Mouse (Mus musculus): ENCODE data around the gene Trpm6. TPM values are rescaled to one million over a fixed set of nuclear protein-coding genes. Genes with fewer than 3 reads are reported as not detected.

Trpm6 gene
- total RNA-seq, 1 experiment, result 0.80 TPM

DNA sequence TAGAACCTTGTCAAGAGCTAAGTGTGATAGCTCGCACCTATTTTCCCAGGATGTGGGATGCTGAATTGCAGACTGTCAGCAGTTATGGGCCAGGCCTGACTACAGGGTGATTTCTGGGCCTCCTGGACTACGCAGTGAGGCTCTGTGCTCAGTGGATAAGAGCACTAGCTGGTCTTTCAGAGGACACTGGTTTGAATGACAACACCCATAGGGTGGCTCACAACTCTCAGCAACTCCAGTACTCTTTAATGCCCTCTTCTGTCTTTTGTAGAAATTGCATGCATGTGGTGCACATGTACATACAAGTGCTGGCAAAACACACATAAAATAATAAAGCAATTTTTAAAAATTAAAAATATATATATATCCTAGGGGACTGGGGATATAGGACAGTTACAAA, 24.6 kb upstream of the Trpm6 start:
- Histone ChIP-seq H3K27ac (ENCODE audit: insufficient read depth, low read depth, low read length, poor library complexity, severe bottlenecking) (no peak overlapping the region), H3K36me3 (ENCODE audit: control insufficient read depth, insufficient read depth, low read length, poor library complexity, severe bottlenecking) (no peaks in the 10 kb centered on the region), H3K4me3 (ENCODE audit: insufficient read depth in 1 of 2, low read depth in 1 of 2, low read length in 2 of 2, poor library complexity in 1 of 2, severe bottlenecking in 1 of 2) (no peak overlapping the region), H3K4me1 (ENCODE audit: control insufficient read depth in 2 of 2, insufficient read depth in 2 of 2, low read length in 2 of 2, poor library complexity in 1 of 2) (no peaks in the 10 kb centered on the region), H3K9me3 (ENCODE audit: control insufficient read depth, insufficient read depth, low read depth, low read length) (no peaks in the 10 kb centered on the region), H3K9ac (ENCODE audit: insufficient read depth, low read depth, low read length, poor library complexity, severe bottlenecking) (no peak overlapping the region)
- TF ChIP-seq ZNF384 (IDR thresholded peaks at IDR 0.05; ENCODE audit: low read depth, low read length) (no peak), CHD2 (IDR thresholded peaks at IDR 0.05; ENCODE audit: low read depth, low read length) (no peak), ZC3H11A (IDR thresholded peaks at IDR 0.05; ENCODE audit: borderline replicate concordance, low read depth, low read length) (no peak), MAFK (IDR thresholded peaks at IDR 0.05; ENCODE audit: insufficient read depth, low read depth, low read length) (no peak), HCFC1 (IDR thresholded peaks at IDR 0.05; ENCODE audit: borderline replicate concordance, insufficient read depth, low read length) (no peak)
- no peak for DNase-seq (ENCODE audit: low read depth, low spot score)
- in situ Hi-C loops (cut with MboI; ENCODE audit: low sequenced_read_pairs in 2 of 2, unreplicated experiment in 2 of 2), result no loop called here

DNA sequence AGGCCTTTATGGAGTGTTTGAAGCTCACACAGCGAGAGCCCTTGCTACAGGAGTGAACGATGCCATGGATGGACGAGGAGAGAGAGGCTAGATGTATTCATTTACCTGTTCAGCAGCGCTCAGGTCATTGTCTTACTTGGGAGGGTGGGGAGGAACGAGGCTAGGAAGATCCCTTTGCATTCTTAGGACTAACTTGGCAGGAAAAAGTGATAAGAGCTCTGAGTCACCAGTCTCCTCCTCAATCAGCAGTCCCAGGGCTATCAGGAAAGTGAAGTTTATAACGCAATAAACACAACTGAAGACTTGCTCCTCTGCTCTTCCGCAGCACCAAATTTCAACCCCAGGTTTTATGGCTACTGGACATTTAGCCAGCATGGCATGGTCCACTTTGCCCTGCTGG, 19.5 kb upstream of the Trpm6 start:
- no peaks in the 10 kb centered on the region for H3K4me1 ChIP-seq (ENCODE audit: control insufficient read depth in 2 of 2, insufficient read depth in 2 of 2, low read length in 2 of 2, poor library complexity in 1 of 2)
- TF ChIP-seq HCFC1 (IDR thresholded peaks at IDR 0.05; ENCODE audit: borderline replicate concordance, insufficient read depth, low read length) (no peak), ZC3H11A (IDR thresholded peaks at IDR 0.05; ENCODE audit: borderline replicate concordance, low read depth, low read length) (no peak), ZNF384 (IDR thresholded peaks at IDR 0.05; ENCODE audit: low read depth, low read length) (no peak), MAFK (IDR thresholded peaks at IDR 0.05; ENCODE audit: insufficient read depth, low read depth, low read length) (no peak), CHD2 (IDR thresholded peaks at IDR 0.05; ENCODE audit: low read depth, low read length) (no peak)
- no peak overlapping the region for H3K9ac ChIP-seq (ENCODE audit: insufficient read depth, low read depth, low read length, poor library complexity, severe bottlenecking)
- H3K27ac ChIP-seq (ENCODE audit: insufficient read depth, low read depth, low read length, poor library complexity, severe bottlenecking), result no peak overlapping the region
- H3K36me3 ChIP-seq (ENCODE audit: control insufficient read depth, insufficient read depth, low read length, poor library complexity, severe bottlenecking), result no peaks in the 10 kb centered on the region
- H3K9me3 ChIP-seq (ENCODE audit: control insufficient read depth, insufficient read depth, low read depth, low read length), result no peaks in the 10 kb centered on the region
- in situ Hi-C loops (cut with MboI; ENCODE audit: low sequenced_read_pairs in 2 of 2, unreplicated experiment in 2 of 2), result no loop called here
- DNase-seq (ENCODE audit: low read depth, low spot score), result no peak
- no peak overlapping the region for H3K4me3 ChIP-seq (ENCODE audit: insufficient read depth in 1 of 2, low read depth in 1 of 2, low read length in 2 of 2, poor library complexity in 1 of 2, severe bottlenecking in 1 of 2)

DNA sequence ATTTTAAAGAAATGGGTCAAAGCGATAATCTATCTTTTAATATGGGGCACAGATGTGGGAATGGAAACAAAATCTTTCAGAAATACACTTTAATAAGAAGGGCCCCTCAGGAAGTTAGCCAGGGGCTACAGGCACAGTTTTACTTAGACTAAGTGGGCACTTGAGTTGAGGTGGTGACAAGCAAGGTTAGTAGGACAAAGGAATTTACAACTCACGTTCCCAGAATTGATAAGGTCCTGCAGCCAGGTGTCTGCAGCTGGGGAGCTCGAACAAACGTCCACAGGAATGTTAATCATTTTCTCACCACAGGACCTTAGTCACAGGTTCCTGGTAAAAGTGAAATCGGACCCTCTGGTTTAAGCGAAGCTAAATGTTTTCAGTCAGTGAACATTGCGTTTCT, 18.7 kb upstream of the Trpm6 start:
- DNase-seq (ENCODE audit: low read depth, low spot score), result no peak
- in situ Hi-C loops (cut with MboI; ENCODE audit: low sequenced_read_pairs in 2 of 2, unreplicated experiment in 2 of 2), result no loop called here
- Histone ChIP-seq H3K36me3 (ENCODE audit: control insufficient read depth, insufficient read depth, low read length, poor library complexity, severe bottlenecking) (no peaks in the 10 kb centered on the region), H3K27ac (ENCODE audit: insufficient read depth, low read depth, low read length, poor library complexity, severe bottlenecking) (no peak overlapping the region), H3K4me3 (ENCODE audit: insufficient read depth in 1 of 2, low read depth in 1 of 2, low read length in 2 of 2, poor library complexity in 1 of 2, severe bottlenecking in 1 of 2) (no peak overlapping the region), H3K9ac (ENCODE audit: insufficient read depth, low read depth, low read length, poor library complexity, severe bottlenecking) (no peak overlapping the region), H3K9me3 (ENCODE audit: control insufficient read depth, insufficient read depth, low read depth, low read length) (no peaks in the 10 kb centered on the region), H3K4me1 (ENCODE audit: control insufficient read depth in 2 of 2, insufficient read depth in 2 of 2, low read length in 2 of 2, poor library complexity in 1 of 2) (no peaks in the 10 kb centered on the region)
- no peak for TF ChIP-seq ZC3H11A (IDR thresholded peaks at IDR 0.05; ENCODE audit: borderline replicate concordance, low read depth, low read length)
- TF ChIP-seq HCFC1 (IDR thresholded peaks at IDR 0.05; ENCODE audit: borderline replicate concordance, insufficient read depth, low read length), result no peak
- TF ChIP-seq MAFK (IDR thresholded peaks at IDR 0.05; ENCODE audit: insufficient read depth, low read depth, low read length), result no peak
- no peak for TF ChIP-seq ZNF384 (IDR thresholded peaks at IDR 0.05; ENCODE audit: low read depth, low read length)
- no peak for TF ChIP-seq CHD2 (IDR thresholded peaks at IDR 0.05; ENCODE audit: low read depth, low read length)

DNA sequence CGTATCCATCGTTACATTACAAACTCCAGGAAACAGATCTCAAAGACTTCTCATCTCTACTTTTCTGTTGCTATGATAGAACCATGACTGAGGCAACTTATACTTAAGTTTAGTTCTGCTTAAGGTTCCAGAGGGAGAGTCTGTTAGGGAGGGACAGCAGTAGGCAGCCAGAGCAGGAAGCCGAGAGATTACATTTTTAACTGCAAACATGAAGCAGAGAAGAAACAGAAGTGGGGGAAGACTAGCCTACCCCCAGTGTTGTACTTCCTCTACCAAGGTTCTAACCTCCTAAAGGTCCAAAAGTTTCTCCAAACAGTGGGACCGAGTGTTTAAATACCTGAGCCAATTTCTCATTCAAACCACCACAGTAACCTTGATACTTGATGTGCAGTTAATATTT, 13.9 kb upstream of the Trpm6 start:
- no peak for TF ChIP-seq MAFK (IDR thresholded peaks at IDR 0.05; ENCODE audit: insufficient read depth, low read depth, low read length)
- TF ChIP-seq HCFC1 (IDR thresholded peaks at IDR 0.05; ENCODE audit: borderline replicate concordance, insufficient read depth, low read length), result no peak
- no peak for TF ChIP-seq ZC3H11A (IDR thresholded peaks at IDR 0.05; ENCODE audit: borderline replicate concordance, low read depth, low read length)
- in situ Hi-C loops (cut with MboI; ENCODE audit: low sequenced_read_pairs in 2 of 2, unreplicated experiment in 2 of 2), result no loop called here
- Histone ChIP-seq H3K36me3 (ENCODE audit: control insufficient read depth, insufficient read depth, low read length, poor library complexity, severe bottlenecking) (no peaks in the 10 kb centered on the region), H3K27ac (ENCODE audit: insufficient read depth, low read depth, low read length, poor library complexity, severe bottlenecking) (no peak overlapping the region), H3K9ac (ENCODE audit: insufficient read depth, low read depth, low read length, poor library complexity, severe bottlenecking) (no peak overlapping the region), H3K9me3 (ENCODE audit: control insufficient read depth, insufficient read depth, low read depth, low read length) (no peaks in the 10 kb centered on the region), H3K4me1 (ENCODE audit: control insufficient read depth in 2 of 2, insufficient read depth in 2 of 2, low read length in 2 of 2, poor library complexity in 1 of 2) (no peaks in the 10 kb centered on the region), H3K4me3 (ENCODE audit: insufficient read depth in 1 of 2, low read depth in 1 of 2, low read length in 2 of 2, poor library complexity in 1 of 2, severe bottlenecking in 1 of 2) (no peak overlapping the region)
- no peak for DNase-seq (ENCODE audit: low read depth, low spot score)

DNA sequence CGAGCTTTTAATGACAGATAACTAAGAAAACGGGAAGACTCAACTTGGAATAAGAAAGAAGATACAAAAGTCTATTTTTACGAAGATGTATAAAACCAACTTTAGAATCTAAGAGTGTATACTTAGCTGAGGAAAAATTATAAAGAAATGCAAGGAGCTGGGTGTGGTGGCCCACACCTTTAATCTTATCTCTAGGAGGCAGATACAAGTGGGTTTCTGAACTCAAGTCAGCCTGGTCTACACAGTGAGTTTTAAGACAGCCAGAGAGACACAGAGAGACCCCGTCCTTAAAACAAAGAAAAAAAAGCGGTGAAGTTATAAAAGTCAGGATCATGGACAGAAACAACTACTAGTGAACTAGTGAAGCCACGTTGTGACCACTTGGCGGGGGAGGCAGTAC, 10.6 kb upstream of the Trpm6 start:
- Histone ChIP-seq H3K4me3 (ENCODE audit: insufficient read depth in 1 of 2, low read depth in 1 of 2, low read length in 2 of 2, poor library complexity in 1 of 2, severe bottlenecking in 1 of 2) (no peak overlapping the region), H3K9ac (ENCODE audit: insufficient read depth, low read depth, low read length, poor library complexity, severe bottlenecking) (no peak overlapping the region), H3K4me1 (ENCODE audit: control insufficient read depth in 2 of 2, insufficient read depth in 2 of 2, low read length in 2 of 2, poor library complexity in 1 of 2) (no peaks in the 10 kb centered on the region), H3K27ac (ENCODE audit: insufficient read depth, low read depth, low read length, poor library complexity, severe bottlenecking) (no peak overlapping the region), H3K36me3 (ENCODE audit: control insufficient read depth, insufficient read depth, low read length, poor library complexity, severe bottlenecking) (no peaks in the 10 kb centered on the region), H3K9me3 (ENCODE audit: control insufficient read depth, insufficient read depth, low read depth, low read length) (no peaks in the 10 kb centered on the region)
- TF ChIP-seq MAFK (IDR thresholded peaks at IDR 0.05; ENCODE audit: insufficient read depth, low read depth, low read length), result no peak
- no peak for TF ChIP-seq CHD2 (IDR thresholded peaks at IDR 0.05; ENCODE audit: low read depth, low read length)
- no peak for TF ChIP-seq HCFC1 (IDR thresholded peaks at IDR 0.05; ENCODE audit: borderline replicate concordance, insufficient read depth, low read length)
- no peak for TF ChIP-seq ZC3H11A (IDR thresholded peaks at IDR 0.05; ENCODE audit: borderline replicate concordance, low read depth, low read length)
- no peak for TF ChIP-seq ZNF384 (IDR thresholded peaks at IDR 0.05; ENCODE audit: low read depth, low read length)
- DNase-seq (ENCODE audit: low read depth, low spot score), result no peak
- in situ Hi-C loops (cut with MboI; ENCODE audit: low sequenced_read_pairs in 2 of 2, unreplicated experiment in 2 of 2), result no loop called here

Data from ES-E14 (cell line).